Mouse (Mus musculus) right cerebral cortex, postnatal 25 days (tissue): Measurements from ENCODE around the gene Myo10.

Experiments
- DNase-seq: peaks from one replicate; pipeline ENCODE4 v3.0.0; 2022

Myo10 gene

DNA sequence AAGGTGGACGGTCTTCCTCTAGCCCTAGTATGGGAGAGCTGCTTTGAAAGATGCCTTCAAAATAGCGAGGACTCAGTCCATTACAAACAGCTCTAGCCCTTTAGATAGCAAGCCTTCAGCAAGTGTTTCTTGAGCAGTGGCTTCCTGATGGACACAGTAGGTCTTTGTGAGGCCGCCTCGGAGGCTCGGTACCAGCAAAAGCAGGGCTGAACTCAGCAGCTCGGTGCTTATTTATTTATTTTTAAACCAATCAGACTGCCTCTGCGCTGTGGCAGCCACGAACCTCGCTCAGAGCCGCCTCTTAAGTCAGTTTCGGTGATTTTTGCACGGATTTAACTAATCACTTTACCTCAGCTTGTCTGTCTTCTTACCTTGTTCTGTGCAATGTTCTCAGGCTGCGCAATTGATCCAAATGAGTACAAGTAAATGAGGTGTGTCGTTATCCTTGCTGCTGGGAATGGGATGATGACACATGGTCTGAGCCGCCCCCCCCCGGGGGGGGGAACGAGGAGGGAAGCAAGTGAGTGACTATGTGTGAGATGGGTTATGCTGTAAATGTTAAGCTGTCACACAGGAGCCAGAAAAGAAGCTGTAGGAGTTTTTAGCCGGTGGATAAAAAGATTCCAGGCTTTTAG is 232.1 kb downstream of the Myo10 start:
- DNase-seq: no peak

- no peak for DNase-seq
Observed at GRCm38 (mm10) chr15:25858611-25859058, 236.3 kb downstream of the Myo10 start.

DNA sequence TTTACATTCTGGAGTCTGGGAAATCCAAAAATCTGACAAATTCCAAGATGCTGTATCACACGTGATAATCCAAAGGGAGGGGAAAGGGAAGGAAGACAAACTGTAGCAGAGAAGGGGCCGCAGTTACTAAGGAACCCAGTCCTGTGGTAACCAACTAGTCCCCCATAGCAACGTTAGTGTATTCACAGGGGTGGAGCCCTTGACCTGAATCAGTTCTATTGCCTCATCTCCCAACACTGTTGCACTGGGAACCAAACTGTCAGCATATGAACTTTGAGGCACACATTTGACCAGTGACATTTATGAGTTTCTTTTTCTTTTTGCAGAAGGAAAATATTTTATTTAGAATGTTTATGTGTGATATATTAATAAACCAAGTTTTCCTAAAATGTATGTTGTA is 237.1 kb downstream of the Myo10 start:
- DNase-seq: no peak

DNA sequence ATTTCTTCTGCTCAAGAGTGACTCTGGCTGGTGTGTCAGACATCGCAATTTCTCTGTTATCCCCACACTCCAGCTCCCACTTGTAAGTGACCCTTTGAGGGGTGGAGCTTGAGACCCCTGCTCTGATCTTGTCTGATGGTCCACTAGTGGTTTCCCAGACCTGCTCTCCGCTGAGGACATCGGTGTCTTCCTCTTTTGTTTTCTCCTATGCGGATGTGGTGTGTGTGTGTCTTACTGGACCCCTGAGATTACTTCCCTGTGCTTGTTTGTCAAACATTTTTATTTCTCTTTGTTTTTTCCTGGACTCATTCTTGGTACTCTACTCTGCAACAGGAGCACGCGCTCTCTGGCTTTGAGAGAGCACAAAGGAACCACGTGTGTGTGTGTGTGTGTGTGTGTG is 239.6 kb downstream of the Myo10 start:
- DNase-seq: no peak
